Mouse (Mus musculus) spleen, postnatal 10 days (tissue): Measurements from ENCODE around the gene Nckap5.

Source experiments
- DNase-seq, 2 experiments: peaks; one replicate each; pipeline ENCODE4 v3.0.0; 2021 to 2022; ENCODE audit warnings: low spot score in 2 of 2

Nckap5 gene

GRCm38 (mm10) chr1:126765506-126766170 lies 65.0 kb downstream of the Nckap5 start:
- no peak for DNase-seq

- DNase-seq = no peak
Measured at GRCm38 (mm10) chr1:126764201-126764600, 66.4 kb downstream of the Nckap5 start.

- no peak for DNase-seq
Measured at GRCm38 (mm10) chr1:126763192-126763591, 67.4 kb downstream of the Nckap5 start.

- DNase-seq = no peak
Measured at GRCm38 (mm10) chr1:126760386-126760785, 70.2 kb downstream of the Nckap5 start.

GRCm38 (mm10) chr1:126755682-126756081 lies 74.9 kb downstream of the Nckap5 start:
- no peak for DNase-seq

GRCm38 (mm10) chr1:126753611-126754010 lies 77.0 kb downstream of the Nckap5 start:
- DNase-seq = no peak

GRCm38 (mm10) chr1:126752247-126753037 lies 78.2 kb downstream of the Nckap5 start:
- no peak for DNase-seq

GRCm38 (mm10) chr1:126751137-126751536 lies 79.5 kb downstream of the Nckap5 start:
- no peak for DNase-seq

- DNase-seq = no peak
Measured at GRCm38 (mm10) chr1:126750156-126750555, 80.4 kb downstream of the Nckap5 start.

GRCm38 (mm10) chr1:126747914-126748313 lies 82.7 kb downstream of the Nckap5 start:
- no peak for DNase-seq

GRCm38 (mm10) chr1:126745482-126746136 lies 85.0 kb downstream of the Nckap5 start:
- DNase-seq = no peak

- no peak for DNase-seq
Measured at GRCm38 (mm10) chr1:126744631-126745305, 85.8 kb downstream of the Nckap5 start.

GRCm38 (mm10) chr1:126738291-126738640 lies 92.3 kb downstream of the Nckap5 start:
- DNase-seq = no peak

GRCm38 (mm10) chr1:126737554-126738290 lies 92.9 kb downstream of the Nckap5 start:
- no peak for DNase-seq

- no peak for DNase-seq
Measured at GRCm38 (mm10) chr1:126731691-126732090, 98.9 kb downstream of the Nckap5 start.

GRCm38 (mm10) chr1:126726400-126727055 lies 104.1 kb downstream of the Nckap5 start:
- DNase-seq = no peak

- DNase-seq = no peak
Measured at GRCm38 (mm10) chr1:126725628-126726367, 104.8 kb downstream of the Nckap5 start.

- DNase-seq = no peak
Measured at GRCm38 (mm10) chr1:126721917-126722316, 108.7 kb downstream of the Nckap5 start.

GRCm38 (mm10) chr1:126719733-126720348 lies 110.8 kb downstream of the Nckap5 start:
- no peak for DNase-seq

- DNase-seq = no peak
Measured at GRCm38 (mm10) chr1:126706611-126707010, 124.0 kb downstream of the Nckap5 start.
